Mouse (Mus musculus): ENCODE measurements around the gene Klk1b21. TPM values are rescaled to one million over a fixed set of nuclear protein-coding genes. Genes with fewer than 3 reads are reported as not detected.
"Not testable (repeated sequence)": the region's sequence is repeated elsewhere in the genome, so short reads cannot be mapped to it uniquely, and the experiment has no call there.

Gene Klk1b21
- not detected in 2 replicates for polyA plus RNA-seq (2014; fragmentation: Nextera tagmentation; extraction: Ambion mirVana)

DNA sequence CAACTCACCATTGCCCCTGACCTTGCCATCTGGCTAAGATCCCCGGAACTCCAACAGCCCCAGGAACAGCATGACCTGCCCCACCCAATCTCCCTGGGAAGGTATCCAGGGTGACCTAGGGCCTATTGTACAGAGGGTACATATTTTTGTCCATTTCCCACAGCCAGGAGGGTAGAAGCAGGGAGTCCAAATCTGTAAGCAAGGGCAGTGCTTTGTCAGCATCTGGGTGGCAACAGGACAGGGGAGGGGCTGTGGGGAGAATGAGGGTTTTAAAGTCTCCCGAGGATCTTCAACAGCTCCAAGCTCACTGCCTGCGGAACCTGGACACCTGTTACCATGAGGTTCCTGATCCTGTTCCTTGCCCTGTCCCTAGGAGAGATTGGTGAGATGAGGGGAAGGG, at the start of gene Klk1b21:
Gene Klk1b21, plus strand, starts transcription at position 301 of the 400 bp plus-strand sequence.
- not testable (repeated sequence) for ATAC-seq (ENCODE audit: low FRiP score); DNase-seq (ENCODE audit: low spot score); H3K4me1 ChIP-seq (replicated peaks; ENCODE audit: control insufficient read depth, insufficient read depth, low read length); H3K36me3 ChIP-seq (replicated peaks; ENCODE audit: control insufficient read depth, insufficient read depth); H3K27me3 ChIP-seq (ENCODE audit: control insufficient read depth, insufficient read depth, low read length); H3K9me3 ChIP-seq (ENCODE audit: control insufficient read depth, low read length); H3K9ac ChIP-seq; H3K4me3 ChIP-seq (replicated peaks; ENCODE audit: low read length); H3K4me2 ChIP-seq (replicated peaks); H3K27ac ChIP-seq
- 96% methylated on average over 3 of the region's 3 CpGs for WGBS

GRCm38 (mm10) chr7:44072117-44072516, 30.0 kb upstream of the Klk1b21 start:
- Histone ChIP-seq H3K4me1 (replicated peaks; ENCODE audit: control insufficient read depth, insufficient read depth, low read length) (no peaks in the 10 kb centered on the region), H3K4me3 (replicated peaks; ENCODE audit: low read length) (no peak overlapping the region), H3K9me3 (ENCODE audit: control insufficient read depth, low read length) (no peaks in the 10 kb centered on the region), H3K4me2 (replicated peaks) (no peak overlapping the region), H3K36me3 (replicated peaks; ENCODE audit: control insufficient read depth, insufficient read depth) (no peaks in the 10 kb centered on the region), H3K9ac (no peak overlapping the region), H3K27me3 (ENCODE audit: control insufficient read depth, insufficient read depth, low read length) (no peaks in the 10 kb centered on the region), H3K27ac (no peak overlapping the region)
- DNase-seq (ENCODE audit: low spot score) (no peak), ATAC-seq (ENCODE audit: low FRiP score) (no peak)
- 82% methylated on average over 2 of the region's 2 CpGs for WGBS

DNA sequence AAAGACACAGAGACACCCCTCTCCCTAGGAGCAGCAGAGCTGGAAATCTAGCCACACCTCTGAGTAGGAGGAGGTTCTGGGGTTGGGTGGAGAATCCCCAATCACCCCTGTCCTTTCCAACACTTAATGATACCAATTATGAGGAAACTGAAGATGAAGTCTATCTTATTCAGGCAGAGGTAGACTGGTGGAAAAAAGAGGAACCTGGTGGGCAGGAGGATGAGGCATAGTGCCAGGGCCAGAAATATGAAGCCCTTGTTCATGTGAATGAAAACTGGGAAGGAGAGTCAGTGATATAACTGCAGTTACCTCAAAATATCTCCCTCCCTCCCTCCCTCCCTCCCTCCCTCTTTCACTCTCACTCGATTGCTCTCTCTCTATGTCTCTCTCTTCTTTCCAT, 24.4 kb upstream of the Klk1b21 start:
- WGBS: 90% methylated on average over 1 of the region's 1 CpGs
- Histone ChIP-seq H3K4me2 (replicated peaks) (no peak overlapping the region), H3K9ac (no peak overlapping the region), H3K4me1 (replicated peaks; ENCODE audit: control insufficient read depth, insufficient read depth, low read length) (no peaks in the 10 kb centered on the region), H3K27ac (no peak overlapping the region), H3K9me3 (ENCODE audit: control insufficient read depth, low read length) (0 out of 2 replicates have a peak, but pooled peaks cover 3% of the 10 kb centered on the region), H3K27me3 (ENCODE audit: control insufficient read depth, insufficient read depth, low read length) (no peaks in the 10 kb centered on the region), H3K4me3 (replicated peaks; ENCODE audit: low read length) (no peak overlapping the region), H3K36me3 (replicated peaks; ENCODE audit: control insufficient read depth, insufficient read depth) (no peaks in the 10 kb centered on the region)
- ATAC-seq (ENCODE audit: low FRiP score): no peak
- DNase-seq (ENCODE audit: low spot score): no peak

- no peaks in the 10 kb centered on the region for H3K27me3 ChIP-seq (ENCODE audit: control insufficient read depth, insufficient read depth, low read length)
- DNase-seq (ENCODE audit: low spot score): no peak
- 91% methylated on average over 1 of the region's 1 CpGs for WGBS
- no peaks in the 10 kb centered on the region for H3K4me1 ChIP-seq (replicated peaks; ENCODE audit: control insufficient read depth, insufficient read depth, low read length)
- no peak overlapping the region for H3K4me2 ChIP-seq (replicated peaks)
- ATAC-seq (ENCODE audit: low FRiP score): no peak
- no peaks in the 10 kb centered on the region for H3K9me3 ChIP-seq (ENCODE audit: control insufficient read depth, low read length)
- H3K27ac ChIP-seq: no peak overlapping the region
- H3K36me3 ChIP-seq (replicated peaks; ENCODE audit: control insufficient read depth, insufficient read depth): no peaks in the 10 kb centered on the region
- no peak overlapping the region for H3K4me3 ChIP-seq (replicated peaks; ENCODE audit: low read length)
- H3K9ac ChIP-seq: no peak overlapping the region
These were observed 6.0 kb upstream of the Klk1b21 start for GRCm38 (mm10) chr7:44096111-44096510.

- H3K9ac ChIP-seq: no peak within 1 kb of the TSS
- H3K4me3 ChIP-seq (replicated peaks; ENCODE audit: low read length): no peak within 1 kb of the TSS
- DNase-seq (ENCODE audit: low spot score) (no peak), ATAC-seq (ENCODE audit: low FRiP score) (no peak)
- H3K9me3 ChIP-seq (ENCODE audit: control insufficient read depth, low read length): no peaks in the 10 kb centered on the region
- no peak within 1 kb of the TSS for H3K27ac ChIP-seq
- no peak within 1 kb of the TSS for H3K4me2 ChIP-seq (replicated peaks)
- H3K4me1 ChIP-seq (replicated peaks; ENCODE audit: control insufficient read depth, insufficient read depth, low read length): no peaks in the 10 kb centered on the region
- H3K27me3 ChIP-seq (ENCODE audit: control insufficient read depth, insufficient read depth, low read length): no peaks in the 10 kb centered on the region
- WGBS: 77% methylated on average over 4 of the region's 4 CpGs
- H3K36me3 ChIP-seq (replicated peaks; ENCODE audit: control insufficient read depth, insufficient read depth): no peaks in the 10 kb centered on the region
These were observed 10.2 kb downstream of the Klk1b21 start, which contains the start of gene Klk1b22 for GRCm38 (mm10) chr7:44112373-44112772. Klk1b22 (plus strand) TSS chr7:44112673.

- Histone ChIP-seq H3K4me2 (replicated peaks) (no peak overlapping the region), H3K9me3 (ENCODE audit: control insufficient read depth, low read length) (no peaks in the 10 kb centered on the region), H3K4me3 (replicated peaks; ENCODE audit: low read length) (no peak overlapping the region), H3K4me1 (replicated peaks; ENCODE audit: control insufficient read depth, insufficient read depth, low read length) (no peaks in the 10 kb centered on the region), H3K27me3 (ENCODE audit: control insufficient read depth, insufficient read depth, low read length) (no peaks in the 10 kb centered on the region), H3K36me3 (replicated peaks; ENCODE audit: control insufficient read depth, insufficient read depth) (no peaks in the 10 kb centered on the region), H3K27ac (no peak overlapping the region), H3K9ac (no peak overlapping the region)
- ATAC-seq (ENCODE audit: low FRiP score): no peak
- DNase-seq (ENCODE audit: low spot score): no peak
- 91% methylated on average over 6 of the region's 6 CpGs for WGBS
These were observed 21.3 kb downstream of the Klk1b21 start for GRCm38 (mm10) chr7:44123445-44123844.

DNA sequence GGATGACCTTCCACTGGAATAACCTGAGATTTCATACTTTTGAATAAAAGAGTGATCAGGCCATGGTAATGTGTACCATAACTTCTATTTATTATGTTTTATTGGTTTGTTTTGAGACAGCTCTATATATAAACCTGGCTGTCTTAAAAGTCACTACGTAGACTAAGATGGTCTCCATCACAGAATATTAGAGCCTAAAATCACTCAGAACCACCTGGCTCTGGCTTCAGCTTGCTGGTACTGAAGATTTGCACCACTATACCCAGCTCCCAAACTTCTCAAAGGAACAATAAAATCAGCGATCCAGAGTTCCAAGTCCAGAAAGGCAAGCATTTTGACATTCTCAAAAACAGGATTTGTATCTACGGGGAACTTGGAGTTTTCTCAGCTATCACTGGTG, 34.3 kb downstream of the Klk1b21 start, which contains the start of gene Klk1b16:
Gene Klk1b16, plus strand, starts transcription at position 301 of the 400 bp plus-strand sequence.
- Histone ChIP-seq H3K9ac (no peak within 1 kb of the TSS), H3K4me1 (replicated peaks; ENCODE audit: control insufficient read depth, insufficient read depth, low read length) (no peaks in the 10 kb centered on the region), H3K4me2 (replicated peaks) (no peak within 1 kb of the TSS), H3K27me3 (ENCODE audit: control insufficient read depth, insufficient read depth, low read length) (no peaks in the 10 kb centered on the region), H3K9me3 (ENCODE audit: control insufficient read depth, low read length) (no peaks in the 10 kb centered on the region), H3K36me3 (replicated peaks; ENCODE audit: control insufficient read depth, insufficient read depth) (no peaks in the 10 kb centered on the region), H3K4me3 (replicated peaks; ENCODE audit: low read length) (no peak within 1 kb of the TSS), H3K27ac (no peak within 1 kb of the TSS)
- no peak for DNase-seq (ENCODE audit: low spot score)
- no peak for ATAC-seq (ENCODE audit: low FRiP score)
- WGBS: 96% methylated on average over 3 of the region's 3 CpGs

Other genes starting within 250 kb of the Klk1b21 start
- gene Klk4, start 221.2 kb upstream of the Klk1b21 start, polyA plus RNA-seq (2014; fragmentation: Nextera tagmentation; extraction: Ambion mirVana): 3.0 and 4.5 TPM in 2 replicates
- gene Klk15, start 168.6 kb upstream of the Klk1b21 start, polyA plus RNA-seq (2014; fragmentation: Nextera tagmentation; extraction: Ambion mirVana): not detected in 2 replicates
- not detected in 2 replicates for gene Klk1b8, start 151.7 kb upstream of the Klk1b21 start, polyA plus RNA-seq (2014; fragmentation: Nextera tagmentation; extraction: Ambion mirVana)
- gene Klk1b1, start 135.6 kb upstream of the Klk1b21 start, polyA plus RNA-seq (2014; fragmentation: Nextera tagmentation; extraction: Ambion mirVana): not detected in 2 replicates
- not detected in 2 replicates for gene Klk1b9, start 126.3 kb upstream of the Klk1b21 start, polyA plus RNA-seq (2014; fragmentation: Nextera tagmentation; extraction: Ambion mirVana)
- gene Klk1b11, start 106.5 kb upstream of the Klk1b21 start, polyA plus RNA-seq (2014; fragmentation: Nextera tagmentation; extraction: Ambion mirVana): not detected in 2 replicates
- not detected in 2 replicates for gene Klk1b26, start 90.2 kb upstream of the Klk1b21 start, polyA plus RNA-seq (2014; fragmentation: Nextera tagmentation; extraction: Ambion mirVana)
- gene Klk1b27, start 50.0 kb upstream of the Klk1b21 start, polyA plus RNA-seq (2014; fragmentation: Nextera tagmentation; extraction: Ambion mirVana): not detected in 2 replicates
- not detected in 2 replicates for gene Klk1b22, start 10.3 kb downstream of the Klk1b21 start, polyA plus RNA-seq (2014; fragmentation: Nextera tagmentation; extraction: Ambion mirVana)
- not detected in 2 replicates for gene Klk1b16, start 34.4 kb downstream of the Klk1b21 start, polyA plus RNA-seq (2014; fragmentation: Nextera tagmentation; extraction: Ambion mirVana)
- gene Klk1b24, start 85.9 kb downstream of the Klk1b21 start, polyA plus RNA-seq (2014; fragmentation: Nextera tagmentation; extraction: Ambion mirVana): not detected in 2 replicates
- not detected in 2 replicates for gene Klk1b3, start 95.9 kb downstream of the Klk1b21 start, polyA plus RNA-seq (2014; fragmentation: Nextera tagmentation; extraction: Ambion mirVana)
- not detected in 2 replicates for gene Klk1b4, start 105.1 kb downstream of the Klk1b21 start, polyA plus RNA-seq (2014; fragmentation: Nextera tagmentation; extraction: Ambion mirVana)
- not detected in 2 replicates for gene Klk1b5, start 113.6 kb downstream of the Klk1b21 start, polyA plus RNA-seq (2014; fragmentation: Nextera tagmentation; extraction: Ambion mirVana)
- gene Klk1, start 123.0 kb downstream of the Klk1b21 start, polyA plus RNA-seq (2014; fragmentation: Nextera tagmentation; extraction: Ambion mirVana): not detected in 2 replicates
- gene Gm36864, start 133.8 kb downstream of the Klk1b21 start, polyA plus RNA-seq (2014; fragmentation: Nextera tagmentation; extraction: Ambion mirVana): not detected in 2 replicates
- gene 1700028J19Rik, start 144.4 kb downstream of the Klk1b21 start, polyA plus RNA-seq (2014; fragmentation: Nextera tagmentation; extraction: Ambion mirVana): 1.6 and 1.8 TPM in 2 replicates
- 180 and 185 TPM in 2 replicates for gene 2410002F23Rik, start 144.4 kb downstream of the Klk1b21 start, polyA plus RNA-seq (2014; fragmentation: Nextera tagmentation; extraction: Ambion mirVana)
- gene Acp4, start 155.1 kb downstream of the Klk1b21 start, polyA plus RNA-seq (2014; fragmentation: Nextera tagmentation; extraction: Ambion mirVana): not detected in 2 replicates
- gene Gm15517, start 159.1 kb downstream of the Klk1b21 start, polyA plus RNA-seq (2014; fragmentation: Nextera tagmentation; extraction: Ambion mirVana): not detected in 2 replicates
- gene Clec11a, start 204.6 kb downstream of the Klk1b21 start, polyA plus RNA-seq (2014; fragmentation: Nextera tagmentation; extraction: Ambion mirVana): 3.6 and 3.7 TPM in 2 replicates
- gene Shank1, start 207.9 kb downstream of the Klk1b21 start, polyA plus RNA-seq (2014; fragmentation: Nextera tagmentation; extraction: Ambion mirVana): 40.3 and 46.8 TPM in 2 replicates